Mouse (Mus musculus): Measurements from ENCODE around the gene Akr1c20. TPM values are rescaled to one million over a fixed set of nuclear protein-coding genes. Genes with fewer than 3 reads are reported as not detected.

The Akr1c20 gene
- not detected in 3 replicates for total RNA-seq (2017)

- no peak for ATAC-seq (replicated peaks; ENCODE audit: insufficient number of reproducible peaks, low FRiP score, low TSS enrichment, poor library complexity, severe bottlenecking)
Observed at GRCm38 (mm10) chr13:4523201-4523838, at the start of gene Akr1c20. TSS of gene Akr1c20 (minus strand) at chr13:4523345.

- ATAC-seq (replicated peaks; ENCODE audit: insufficient number of reproducible peaks, low FRiP score, low TSS enrichment, poor library complexity, severe bottlenecking), result no peak
Observed at GRCm38 (mm10) chr13:4565996-4566395, 42.9 kb upstream of the Akr1c20 start.

- ATAC-seq (replicated peaks; ENCODE audit: insufficient number of reproducible peaks, low FRiP score, low TSS enrichment, poor library complexity, severe bottlenecking), result no peak
Observed at GRCm38 (mm10) chr13:4560500-4560899, 37.4 kb upstream of the Akr1c20 start.

- no peak for ATAC-seq (replicated peaks; ENCODE audit: insufficient number of reproducible peaks, low FRiP score, low TSS enrichment, poor library complexity, severe bottlenecking)
Observed at GRCm38 (mm10) chr13:4559143-4559542, 36.0 kb upstream of the Akr1c20 start.

GRCm38 (mm10) chr13:4514811-4515210, 8.3 kb downstream of the Akr1c20 start:
- no peak for ATAC-seq (replicated peaks; ENCODE audit: insufficient number of reproducible peaks, low FRiP score, low TSS enrichment, poor library complexity, severe bottlenecking)

GRCm38 (mm10) chr13:4467896-4468295, 55.2 kb downstream of the Akr1c20 start:
- no peak for ATAC-seq (replicated peaks; ENCODE audit: insufficient number of reproducible peaks, low FRiP score, low TSS enrichment, poor library complexity, severe bottlenecking)

- ATAC-seq (replicated peaks; ENCODE audit: insufficient number of reproducible peaks, low FRiP score, low TSS enrichment, poor library complexity, severe bottlenecking), result no peak
Observed at GRCm38 (mm10) chr13:4465641-4466040, 57.5 kb downstream of the Akr1c20 start.

Other genes with a start within 250 kb of the Akr1c20 start
- gene Akr1c12, start 243.9 kb downstream of the Akr1c20 start, total RNA-seq (2017), result 0.78 TPM in 1 of 3 replicates, not detected in the others
- not detected in 3 replicates for gene Akr1c6, start 89.0 kb downstream of the Akr1c20 start, total RNA-seq (2017)
- gene Akr1c21, start 50.7 kb upstream of the Akr1c20 start, total RNA-seq (2017), result not detected in 3 replicates
- 1.8 to 10.7 TPM (median 3.5 TPM) in 3 replicates for gene Akr1e1, start 85.8 kb upstream of the Akr1c20 start, total RNA-seq (2017)

All from monocyte, adult 5-6 weeks (primary cell).